Mouse (Mus musculus) liver, embryonic 13.5 days (tissue): ENCODE measurements around the gene Thap11. TPM values are rescaled to one million over a fixed set of nuclear protein-coding genes. Genes with fewer than 3 reads are reported as not detected.
"Not testable (repeated sequence)": the region's sequence is repeated elsewhere in the genome, so short reads cannot be mapped to it uniquely, and the experiment has no call there.

Source experiments
- ATAC-seq: fragments of 200-750 bp; cut with Nextera tagmentation; 2 replicates; pipeline ENCODE4 v1.8.0; 2017; ENCODE audit warnings: low read depth, mild to moderate bottlenecking, moderate number of reproducible peaks, moderate library complexity
- DNase-seq: peaks from one replicate; pipeline ENCODE4 v3.0.0; 2022
- H3K27ac ChIP-seq: fragments of 300-500 bp; sonication (generic); 2 replicates; pipeline ENCODE4 v1.5.1; 2015; ENCODE audit warnings: moderate library complexity, mild to moderate bottlenecking, inconsistent platforms
- H3K27me3 ChIP-seq: fragments of 300-500 bp; sonication (generic); 2 replicates; pipeline ENCODE4 v1.6.1; 2015; ENCODE audit warnings: mild to moderate bottlenecking, inconsistent platforms
- H3K36me3 ChIP-seq: fragments of 300-500 bp; sonication (generic); 2 replicates; pipeline ENCODE4 v1.6.1; 2015; ENCODE audit warnings: mild to moderate bottlenecking, inconsistent platforms
- H3K4me1 ChIP-seq: fragments of 300-500 bp; sonication (generic); replicated peaks from 2 replicates; pipeline ENCODE4 v1.6.1; 2015; ENCODE audit warnings: inconsistent platforms
- H3K4me2 ChIP-seq: fragments of 300-500 bp; sonication (generic); 2 replicates; pipeline ENCODE4 v1.6.1; 2015; ENCODE audit warnings: inconsistent platforms, mild to moderate bottlenecking, moderate library complexity
- H3K4me3 ChIP-seq: fragments of 300-500 bp; sonication (generic); replicated peaks from 2 replicates; pipeline ENCODE4 v1.5.1; 2015; ENCODE audit warnings: mild to moderate bottlenecking, inconsistent platforms
- H3K9ac ChIP-seq: fragments of 300-500 bp; sonication (generic); 2 replicates; pipeline ENCODE4 v1.6.1; 2015; ENCODE audit warnings: mild to moderate bottlenecking, inconsistent platforms
- H3K9me3 ChIP-seq: fragments of 300-500 bp; sonication (generic); replicated peaks from 2 replicates; pipeline ENCODE4 v1.6.1; 2016; ENCODE audit warnings: inconsistent platforms
- WGBS: fragments of 180-500 bp; shearing (Covaris S2); methylation state at CpG from one replicate; pipeline ENCODE4 v1.1.7; 2015; ENCODE audit not compliant: insufficient replicate concordance; 5-methylcytosine and 5-hydroxymethylcytosine counted together
- polyA plus RNA-seq: library from polyadenylated mRNA; unstranded; fragments of >200 nt; fragmentation: Nextera tagmentation; extraction: Ambion mirVana; gene quantifications from 2 replicates; pipeline ENCODE4 v1.2.1, GENCODE M21; 2015

Thap11 gene
- polyA plus RNA-seq, 1 experiment from 2014 or later = 38.2 TPM

GRCm38 (mm10) chr8:105820925-105821324 lies 34.0 kb upstream of the Thap11 start:
- WGBS = 26% methylated on average over 1 of the region's 1 CpGs
- Histone ChIP-seq H3K27ac (peak overlapping the region; percentile 99), H3K27me3 (no peaks in the 10 kb centered on the region), H3K36me3 (peaks cover 91% of the 10 kb centered on the region), H3K4me3 (peak overlapping the region; percentile 91), H3K9ac (peak overlapping the region; percentile 78), H3K4me2 (peak overlapping the region; percentile 78), H3K9me3 (0 out of 2 replicates have a peak, but pooled peaks cover 4% of the 10 kb centered on the region), H3K4me1 (peaks cover 90% of the 10 kb centered on the region)
- DNase-seq (peak; percentile 95), ATAC-seq (peak; percentile 95)

GRCm38 (mm10) chr8:105825506-105825905 lies 29.4 kb upstream of the Thap11 start:
- Histone ChIP-seq H3K27me3 (no peaks in the 10 kb centered on the region), H3K9me3 (0 out of 2 replicates have a peak, but pooled peaks cover 4% of the 10 kb centered on the region), H3K4me1 (peaks cover 80% of the 10 kb centered on the region), H3K36me3 (peaks cover 57% of the 10 kb centered on the region), H3K4me3 (peak overlapping the region; percentile 91), H3K9ac (peak overlapping the region; percentile 98), H3K4me2 (peak overlapping the region; percentile 76), H3K27ac (peak overlapping the region; percentile 99)
- ATAC-seq = no peak
- DNase-seq = no peak
- WGBS = 57% methylated on average over 4 of the region's 4 CpGs

GRCm38 (mm10) chr8:105826379-105826778 lies 28.6 kb upstream of the Thap11 start:
- H3K4me2 ChIP-seq = peak overlapping the region; percentile 76
- H3K36me3 ChIP-seq = peaks cover 50% of the 10 kb centered on the region
- H3K4me1 ChIP-seq = peaks cover 81% of the 10 kb centered on the region
- peak overlapping the region; percentile 91 for H3K4me3 ChIP-seq
- under 1% methylated on average over 4 of the region's 4 CpGs for WGBS
- 0 out of 2 replicates have a peak, but pooled peaks cover 4% of the 10 kb centered on the region for H3K9me3 ChIP-seq
- H3K9ac ChIP-seq = peak overlapping the region; percentile 98
- ATAC-seq (no peak), DNase-seq (no peak)
- no peaks in the 10 kb centered on the region for H3K27me3 ChIP-seq
- peak overlapping the region; percentile 99 for H3K27ac ChIP-seq

GRCm38 (mm10) chr8:105826861-105827848 lies 27.8 kb upstream of the Thap11 start, which contains the start of the genes Ranbp10 and Tsnaxip1:
Ranbp10 (minus strand) TSS chr8:105827350.
Tsnaxip1 (plus strand) TSS chr8:105827731.
- DNase-seq = peak; percentile 97
- peak; percentile 90 for ATAC-seq
- H3K36me3 ChIP-seq = peaks cover 43% of the 10 kb centered on the region
- WGBS = under 1% methylated on average over 52 of the region's 52 CpGs
- H3K27me3 ChIP-seq = no peaks in the 10 kb centered on the region
- peak within 1 kb of the TSS; percentile 99 for H3K27ac ChIP-seq
- H3K4me3 ChIP-seq = peak within 1 kb of the TSS; percentile 91
- peak within 1 kb of the TSS; percentile 98 for H3K9ac ChIP-seq
- 0 out of 2 replicates have a peak, but pooled peaks cover 1% of the 10 kb centered on the region for H3K9me3 ChIP-seq
- H3K4me1 ChIP-seq = peaks cover 79% of the 10 kb centered on the region
- H3K4me2 ChIP-seq = peak within 1 kb of the TSS; percentile 76

- Histone ChIP-seq H3K4me1 (peaks cover 69% of the 10 kb centered on the region), H3K9ac (peak overlapping the region; percentile 71), H3K4me2 (peak overlapping the region; percentile 63), H3K27ac (peak overlapping the region; percentile 96), H3K4me3 (peak overlapping the region; percentile 57)
- H3K9me3 ChIP-seq, H3K36me3 ChIP-seq, H3K27me3 ChIP-seq: not testable (repeated sequence)
- 0 out of 2 replicates have a peak, but pooled peaks have one; percentile 13 for ATAC-seq
- WGBS = 65% methylated on average over 2 of the region's 2 CpGs
- peak; percentile 50 for DNase-seq
Observed at GRCm38 (mm10) chr8:105833740-105834139, 21.2 kb upstream of the Thap11 start.

GRCm38 (mm10) chr8:105835318-105835717 lies 19.6 kb upstream of the Thap11 start:
- ATAC-seq = peak; percentile 63
- WGBS = 22% methylated on average over 11 of the region's 11 CpGs
- H3K27ac ChIP-seq = peak overlapping the region; percentile 57

GRCm38 (mm10) chr8:105836991-105837390 lies 17.9 kb upstream of the Thap11 start:
- H3K9ac ChIP-seq = no peak overlapping the region

More at GRCm38 (mm10) chr8:105835318-105835717, 19.6 kb upstream of the Thap11 start:
- Histone ChIP-seq H3K27me3 (no peaks in the 10 kb centered on the region; the same call in 1 of the 2 replicates), H3K4me1 (peaks cover 60% of the 10 kb centered on the region), H3K4me2 (peak overlapping the region; percentile 19; the same call in 1 of the 2 replicates), H3K9ac (peak overlapping the region; percentile 39; the same call in 1 of the 2 replicates), H3K36me3 (no peaks in the 10 kb centered on the region), H3K9me3 (no peaks in the 10 kb centered on the region), H3K4me3 (no peak overlapping the region)
- DNase-seq = peak; percentile 80

GRCm38 (mm10) chr8:105839209-105839608 lies 15.7 kb upstream of the Thap11 start:
- DNase-seq (no peak), ATAC-seq (no peak)
- Histone ChIP-seq H3K4me2 (no peak overlapping the region), H3K9me3 (no peaks in the 10 kb centered on the region), H3K4me3 (no peak overlapping the region), H3K9ac (no peak overlapping the region), H3K4me1 (peaks cover 25% of the 10 kb centered on the region), H3K27ac (no peak overlapping the region), H3K36me3 (peaks cover 21% of the 10 kb centered on the region), H3K27me3 (no peaks in the 10 kb centered on the region; the same call in 1 of the 2 replicates)
- WGBS = 72% methylated on average over 5 of the region's 5 CpGs

More at GRCm38 (mm10) chr8:105836991-105837390, 17.9 kb upstream of the Thap11 start:
- DNase-seq (no peak), ATAC-seq (no peak)
- Histone ChIP-seq H3K4me3 (no peak overlapping the region), H3K9me3 (no peaks in the 10 kb centered on the region), H3K27me3 (no peaks in the 10 kb centered on the region; the same call in 1 of the 2 replicates), H3K4me1 (peaks cover 46% of the 10 kb centered on the region), H3K4me2 (no peak overlapping the region), H3K27ac (no peak overlapping the region), H3K36me3 (peaks cover 9% of the 10 kb centered on the region; the same call in 1 of the 2 replicates)
- 64% methylated on average over 6 of the region's 6 CpGs for WGBS

- no peak overlapping the region for H3K4me3 ChIP-seq
- WGBS = 49% methylated on average over 11 of the region's 11 CpGs
- peak overlapping the region; percentile 13; the same call in 1 of the 2 replicates for H3K9ac ChIP-seq
- H3K4me2 ChIP-seq = no peak overlapping the region
- 0 out of 2 replicates have a peak overlapping the region, but pooled peaks have one; percentile 9 for H3K27ac ChIP-seq
- ATAC-seq = no peak
- H3K4me1 ChIP-seq = peaks cover 29% of the 10 kb centered on the region
- DNase-seq = no peak
- peaks cover 73% of the 10 kb centered on the region for H3K36me3 ChIP-seq
- H3K27me3 ChIP-seq = no peaks in the 10 kb centered on the region
- no peaks in the 10 kb centered on the region for H3K9me3 ChIP-seq
Observed at GRCm38 (mm10) chr8:105846678-105847077, 8.3 kb upstream of the Thap11 start.

- Histone ChIP-seq H3K4me2 (peak overlapping the region; percentile 67), H3K4me1 (peaks cover 41% of the 10 kb centered on the region), H3K36me3 (peaks cover 49% of the 10 kb centered on the region), H3K9me3 (no peaks in the 10 kb centered on the region), H3K4me3 (peak overlapping the region; percentile 82), H3K27ac (no peak overlapping the region), H3K27me3 (no peaks in the 10 kb centered on the region), H3K9ac (peak overlapping the region; percentile 67; the same call in 1 of the 2 replicates)
- WGBS = 75% methylated on average over 4 of the region's 4 CpGs
- DNase-seq (no peak), ATAC-seq (no peak)
Observed at GRCm38 (mm10) chr8:105850014-105850413, 4.9 kb upstream of the Thap11 start.

GRCm38 (mm10) chr8:105850611-105851010 lies 4.3 kb upstream of the Thap11 start:
- DNase-seq (no peak), ATAC-seq (no peak)
- Histone ChIP-seq H3K4me1 (peaks cover 46% of the 10 kb centered on the region), H3K4me3 (peak overlapping the region; percentile 82), H3K27me3 (no peaks in the 10 kb centered on the region), H3K27ac (no peak overlapping the region), H3K9me3 (no peaks in the 10 kb centered on the region), H3K4me2 (peak overlapping the region; percentile 67), H3K9ac (peak overlapping the region; percentile 67), H3K36me3 (peaks cover 43% of the 10 kb centered on the region)
- WGBS = 69% methylated on average over 7 of the region's 7 CpGs
